Mouse (Mus musculus): Measurements from ENCODE around the gene Coq6. TPM values are rescaled to one million over a fixed set of nuclear protein-coding genes. Genes with fewer than 3 reads are reported as not detected.
"Not testable (repeated sequence)": the region's sequence is repeated elsewhere in the genome, so short reads cannot be mapped to it uniquely, and the experiment has no call there.

Gene Coq6
- polyA plus RNA-seq (2016; fragmentation: Nextera tagmentation; extraction: Ambion mirVana) = 44.0 and 45.3 TPM in 2 replicates

DNA sequence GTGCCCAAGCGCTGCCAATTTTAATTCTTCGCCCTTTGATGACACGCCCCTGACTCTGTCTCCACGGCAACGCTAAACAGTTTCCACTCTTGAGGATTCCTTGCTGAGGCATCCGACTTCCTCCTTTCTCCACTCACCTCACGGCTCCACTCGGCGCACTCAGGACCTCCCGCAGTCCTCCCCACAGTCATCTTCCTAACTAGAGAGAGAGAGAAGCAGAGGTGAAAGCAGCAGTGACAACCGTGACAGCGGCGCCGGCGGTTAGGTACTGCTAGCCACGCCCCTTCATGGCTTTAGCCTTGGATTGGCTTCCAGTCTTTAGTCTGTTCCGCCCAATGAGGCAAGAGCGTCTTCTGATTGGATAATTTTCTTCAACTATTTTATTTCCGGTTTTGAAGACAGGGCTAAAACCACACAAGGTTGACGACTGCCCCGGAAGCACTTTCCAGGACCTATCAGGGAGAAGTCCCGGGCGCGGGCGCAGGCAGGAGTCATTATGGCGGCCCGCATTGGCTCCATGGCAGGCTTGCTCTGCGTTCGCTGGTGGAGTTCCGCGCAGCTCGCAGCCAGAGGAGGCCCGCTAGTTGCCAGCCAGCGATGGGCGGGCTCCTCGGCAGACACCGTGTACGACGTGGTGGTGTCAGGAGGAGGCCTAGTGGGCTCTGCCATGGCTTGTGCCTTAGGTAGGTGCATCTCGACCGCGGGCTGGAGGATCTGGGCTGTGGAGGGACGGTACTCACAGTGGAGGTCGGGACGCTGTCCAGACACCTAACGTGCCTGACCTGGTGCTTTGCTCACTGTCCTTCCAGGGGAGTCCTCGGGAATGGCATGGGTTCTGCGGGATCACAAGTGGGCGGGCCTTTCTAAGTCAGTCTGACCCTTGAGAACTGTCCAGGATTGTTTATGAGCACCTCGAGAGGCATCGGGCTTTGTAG is at the start of gene Coq6, which contains the start of gene Fam161b:
TSS of gene Coq6 (plus strand) at position 103 of the 935 bp plus-strand sequence.
TSS of gene Fam161b (minus strand) at position 279 of the 935 bp plus-strand sequence.
- H3K9me3 ChIP-seq = no peaks in the 10 kb centered on the region
- peak within 1 kb of the TSS; percentile 86 for H3K9ac ChIP-seq
- H3K27me3 ChIP-seq = no peaks in the 10 kb centered on the region
- peak; percentile 98 for ATAC-seq (ENCODE audit: insufficient number of reproducible peaks, insufficient read depth, low FRiP score, low TSS enrichment)
- H3K4me1 ChIP-seq = peaks cover 13% of the 10 kb centered on the region
- peak within 1 kb of the TSS; percentile 98 for H3K4me3 ChIP-seq
- H3K4me2 ChIP-seq (replicated peaks) = peak within 1 kb of the TSS; percentile 82
- WGBS = under 1% methylated on average over 51 of the region's 51 CpGs
- peaks cover 1% of the 10 kb centered on the region for H3K36me3 ChIP-seq
- H3K27ac ChIP-seq = peak within 1 kb of the TSS; percentile 69

DNA sequence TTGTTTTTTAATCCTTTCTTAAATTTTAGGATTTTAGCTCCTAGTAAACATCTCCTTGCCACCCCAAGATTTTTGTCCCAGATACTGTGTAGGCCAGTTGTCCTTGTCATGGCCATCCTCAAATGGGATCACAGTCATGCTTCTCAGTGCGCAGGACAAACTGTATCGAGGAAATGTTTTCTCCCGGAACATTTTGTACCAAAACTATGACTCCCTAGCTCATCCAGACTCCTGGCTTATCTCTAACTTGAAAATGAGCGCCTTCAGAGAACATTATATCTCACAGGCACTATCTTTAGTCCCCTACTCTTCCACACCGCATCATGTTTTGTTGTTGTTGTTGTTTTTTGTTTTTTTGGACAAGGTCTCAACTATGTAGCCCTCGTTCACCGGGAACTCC is 45.5 kb upstream of the Coq6 start:
- Histone ChIP-seq H3K4me2 (replicated peaks) (peak overlapping the region; percentile 83), H3K27me3 (no peaks in the 10 kb centered on the region), H3K4me1 (peaks cover 20% of the 10 kb centered on the region), H3K36me3 (no peaks in the 10 kb centered on the region), H3K9me3 (no peaks in the 10 kb centered on the region), H3K4me3 (peak overlapping the region; percentile 99), H3K9ac (peak overlapping the region; percentile 97), H3K27ac (peak overlapping the region; percentile 97; the same call in 1 of the 2 replicates)
- ATAC-seq (ENCODE audit: insufficient number of reproducible peaks, insufficient read depth, low FRiP score, low TSS enrichment) = no peak
- 44% methylated on average over 7 of the region's 7 CpGs for WGBS

DNA sequence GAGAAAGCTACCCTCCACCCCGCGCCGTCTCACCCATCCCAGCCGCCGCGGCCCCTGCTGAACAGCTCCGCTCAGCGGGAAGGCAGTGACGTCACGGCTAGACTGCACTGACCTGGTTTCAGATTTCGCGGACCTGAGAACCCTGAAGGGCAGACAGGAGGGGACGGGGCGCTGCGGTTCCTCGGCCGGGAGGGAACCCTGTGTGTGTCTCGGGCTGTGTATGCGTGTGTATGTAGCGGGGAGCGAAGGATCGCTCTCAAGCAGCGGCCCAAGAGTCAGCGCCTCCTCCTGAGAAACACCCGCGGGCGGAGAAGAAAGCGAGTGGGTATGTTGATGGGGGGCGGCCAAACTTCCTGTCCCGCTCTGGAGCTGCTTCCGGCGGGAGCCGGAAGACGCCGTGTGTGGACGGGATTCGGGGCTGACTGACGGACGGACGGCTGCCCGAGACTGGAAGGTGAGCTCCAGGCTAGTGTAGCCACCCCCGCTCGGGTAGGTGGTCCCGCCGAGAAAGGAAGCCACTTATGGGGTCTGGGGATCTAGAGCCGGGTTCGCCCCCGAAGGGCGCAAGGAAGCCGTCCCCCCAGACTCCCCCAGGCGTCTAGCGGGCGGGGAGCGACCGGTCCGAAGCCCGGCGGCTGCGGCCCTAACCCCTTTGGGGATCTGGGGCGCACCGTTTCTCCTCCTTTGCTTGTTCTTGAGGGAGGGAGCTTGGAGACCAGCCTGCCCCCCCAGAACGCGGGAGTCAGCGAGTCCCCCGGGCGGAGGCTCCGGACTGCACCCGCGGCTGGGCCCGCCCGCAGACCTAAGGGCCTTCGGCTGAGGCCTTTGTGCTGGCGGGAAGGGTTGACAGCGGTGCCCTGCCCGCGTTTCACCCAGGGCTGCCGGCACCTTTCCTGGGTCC is 44.5 kb upstream of the Coq6 start, which contains the start of gene Zfp410:
TSS of gene Zfp410 (plus strand) at position 132 of the 901 bp plus-strand sequence.
- WGBS = under 1% methylated on average over 76 of the region's 77 CpGs
- ATAC-seq (ENCODE audit: insufficient number of reproducible peaks, insufficient read depth, low FRiP score, low TSS enrichment) = peak; percentile 95

DNA sequence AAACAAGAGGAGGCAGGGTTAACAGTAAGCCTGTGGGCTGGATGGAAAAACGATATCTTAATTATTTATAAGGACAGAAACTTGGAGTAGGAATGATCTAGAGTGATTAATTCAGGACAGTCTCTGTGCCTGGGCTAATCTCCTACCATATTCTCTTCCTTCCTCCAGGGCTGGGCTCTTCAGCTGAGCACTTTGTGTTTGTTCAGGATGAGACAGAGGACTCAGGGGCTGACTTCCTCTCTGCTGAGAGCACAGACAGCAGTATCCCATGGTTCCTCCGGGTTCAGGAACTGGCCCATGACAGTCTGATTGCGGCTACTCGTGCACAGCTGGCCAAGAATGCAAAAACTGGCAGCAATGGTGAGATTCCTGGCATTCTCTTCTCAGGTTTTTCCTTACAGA is 34.3 kb upstream of the Coq6 start:
- Histone ChIP-seq H3K9ac (no peak overlapping the region), H3K27ac (no peak overlapping the region), H3K4me2 (replicated peaks) (no peak overlapping the region), H3K27me3 (no peaks in the 10 kb centered on the region), H3K4me3 (no peak overlapping the region), H3K4me1 (no peaks in the 10 kb centered on the region), H3K36me3 (peaks cover 45% of the 10 kb centered on the region), H3K9me3 (no peaks in the 10 kb centered on the region)
- 86% methylated on average over 4 of the region's 4 CpGs for WGBS
- no peak for ATAC-seq (ENCODE audit: insufficient number of reproducible peaks, insufficient read depth, low FRiP score, low TSS enrichment)

More for the DNA sequence above, 44.5 kb upstream of the Coq6 start, which contains the start of gene Zfp410:
- peak within 1 kb of the TSS; percentile 97 for H3K27ac ChIP-seq
- peak within 1 kb of the TSS; percentile 97 for H3K9ac ChIP-seq
- H3K36me3 ChIP-seq = no peaks in the 10 kb centered on the region
- H3K4me1 ChIP-seq = peaks cover 20% of the 10 kb centered on the region
- H3K4me3 ChIP-seq = peak within 1 kb of the TSS; percentile 99
- H3K4me2 ChIP-seq (replicated peaks) = peak within 1 kb of the TSS; percentile 83
- H3K27me3 ChIP-seq = no peaks in the 10 kb centered on the region
- H3K9me3 ChIP-seq = no peaks in the 10 kb centered on the region

DNA sequence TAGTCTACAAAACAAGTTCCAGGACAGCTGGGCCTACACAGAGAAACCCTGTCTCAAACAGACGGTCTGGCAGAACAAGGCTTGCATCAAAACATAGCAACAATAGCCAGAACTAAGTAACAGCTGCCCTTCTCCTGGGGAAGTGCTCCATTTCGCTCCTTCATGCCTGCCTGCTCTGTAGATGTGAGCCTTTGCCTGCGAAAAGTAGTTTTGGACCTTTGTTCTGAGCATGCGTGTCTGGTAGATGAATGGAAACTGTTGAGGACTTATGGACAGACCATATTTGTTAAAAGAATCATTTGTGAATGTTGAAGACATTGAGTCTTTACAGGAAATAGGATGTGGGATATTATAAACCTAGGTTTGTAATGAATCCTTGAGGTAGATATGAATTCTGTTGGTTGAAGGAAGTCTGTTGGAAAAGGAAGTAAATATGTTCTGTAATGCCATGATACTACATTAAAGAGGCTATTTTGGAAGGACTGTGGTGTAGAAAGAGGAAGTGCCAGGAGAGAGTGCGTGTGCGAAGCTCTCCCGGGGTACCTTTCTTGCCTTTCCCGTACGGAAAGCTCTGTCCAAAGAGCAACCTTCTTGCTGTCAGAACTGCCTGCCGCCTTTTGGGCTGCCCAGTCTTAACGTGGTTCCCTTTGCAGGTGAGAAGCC is 24.4 kb upstream of the Coq6 start:
- Histone ChIP-seq H3K27ac (no peak overlapping the region), H3K27me3 (no peaks in the 10 kb centered on the region), H3K9ac (no peak overlapping the region), H3K9me3 (no peaks in the 10 kb centered on the region), H3K36me3 (peaks cover 80% of the 10 kb centered on the region), H3K4me1 (no peaks in the 10 kb centered on the region), H3K4me3 (no peak overlapping the region), H3K4me2 (replicated peaks) (no peak overlapping the region)
- WGBS = 91% methylated on average over 11 of the region's 11 CpGs
- no peak for ATAC-seq (ENCODE audit: insufficient number of reproducible peaks, insufficient read depth, low FRiP score, low TSS enrichment)

DNA sequence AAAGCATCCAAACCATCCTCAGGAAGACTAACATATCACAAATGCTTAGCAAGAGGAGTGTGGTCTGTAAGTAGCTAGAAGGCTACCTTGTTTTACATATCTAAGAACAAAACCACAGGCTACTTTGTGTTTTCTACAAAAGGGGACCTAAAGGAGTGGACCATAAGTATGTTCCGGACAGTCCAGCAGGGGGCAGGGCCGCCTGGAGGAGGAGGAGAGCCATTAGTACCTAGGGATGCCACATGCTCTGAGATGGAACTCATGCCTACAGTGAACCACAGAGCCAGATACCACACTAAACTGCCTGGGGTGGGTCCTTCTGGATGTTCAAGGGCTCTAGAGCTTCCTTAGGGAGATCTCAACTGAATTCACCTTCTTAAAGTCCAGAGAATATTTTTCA is 14.3 kb upstream of the Coq6 start:
- Histone ChIP-seq H3K9me3 (no peaks in the 10 kb centered on the region), H3K4me2 (replicated peaks) (no peak overlapping the region), H3K36me3 (peaks cover 30% of the 10 kb centered on the region), H3K27me3 (no peaks in the 10 kb centered on the region), H3K27ac (no peak overlapping the region), H3K4me1 (no peaks in the 10 kb centered on the region), H3K9ac (no peak overlapping the region), H3K4me3 (no peak overlapping the region)
- no peak for ATAC-seq (ENCODE audit: insufficient number of reproducible peaks, insufficient read depth, low FRiP score, low TSS enrichment)
- 39% methylated on average over 2 of the region's 2 CpGs for WGBS

DNA sequence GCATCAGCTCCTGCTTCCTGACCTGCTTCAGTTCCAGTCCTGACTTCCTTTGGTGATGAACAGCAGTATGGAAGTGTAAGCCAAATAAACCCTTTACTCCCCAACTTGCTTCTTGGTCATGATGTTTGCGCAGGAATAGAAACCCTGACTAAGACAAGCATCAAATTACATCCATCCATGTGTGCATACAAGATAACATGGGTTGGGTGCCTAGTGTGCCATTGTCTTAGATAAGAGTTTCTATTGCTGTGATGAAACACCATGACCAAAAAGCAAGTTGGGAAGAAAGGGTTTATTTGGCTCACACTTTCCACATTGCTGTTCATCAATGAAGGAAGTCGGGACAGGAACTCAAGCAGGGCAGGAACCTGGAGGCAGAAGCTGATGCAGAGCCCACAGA is 2.8 kb upstream of the Coq6 start:
- H3K9ac ChIP-seq; H3K27ac ChIP-seq; ATAC-seq (ENCODE audit: insufficient number of reproducible peaks, insufficient read depth, low FRiP score, low TSS enrichment); H3K27me3 ChIP-seq; H3K9me3 ChIP-seq; H3K4me2 ChIP-seq (replicated peaks); H3K4me3 ChIP-seq: not testable (repeated sequence)
- peaks cover 13% of the 10 kb centered on the region for H3K4me1 ChIP-seq
- H3K36me3 ChIP-seq = peaks cover 16% of the 10 kb centered on the region; the same call in 1 of the 2 replicates
- 76% methylated on average over 2 of the region's 2 CpGs for WGBS

DNA sequence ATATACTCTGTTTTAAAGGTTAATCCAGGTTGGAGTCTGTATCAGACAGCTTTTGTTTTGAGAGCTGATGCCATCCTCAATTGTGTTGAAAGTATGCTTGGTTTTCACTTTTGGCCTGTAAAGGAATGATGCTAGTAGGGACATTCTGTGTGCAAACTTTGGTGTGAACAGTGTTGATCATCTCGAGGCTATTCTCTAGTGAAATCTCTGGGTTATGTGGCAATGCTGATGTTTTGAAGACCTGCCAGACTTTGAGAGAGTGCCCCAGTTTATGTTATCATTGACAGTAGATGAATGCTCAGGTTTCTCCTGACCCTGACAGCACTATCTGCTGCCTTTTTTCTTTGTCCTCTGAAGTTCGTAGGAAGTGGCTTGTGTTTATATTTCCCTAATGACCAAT is 1.4 kb downstream of the Coq6 start:
- Histone ChIP-seq H3K9me3 (no peaks in the 10 kb centered on the region), H3K9ac (no peak overlapping the region), H3K4me3 (peak overlapping the region; percentile 98), H3K27ac (no peak overlapping the region), H3K4me1 (peaks cover 13% of the 10 kb centered on the region), H3K36me3 (peaks cover 10% of the 10 kb centered on the region), H3K27me3 (no peaks in the 10 kb centered on the region), H3K4me2 (replicated peaks) (peak overlapping the region; percentile 82)
- 61% methylated on average over 2 of the region's 2 CpGs for WGBS
- ATAC-seq (ENCODE audit: insufficient number of reproducible peaks, insufficient read depth, low FRiP score, low TSS enrichment) = no peak

DNA sequence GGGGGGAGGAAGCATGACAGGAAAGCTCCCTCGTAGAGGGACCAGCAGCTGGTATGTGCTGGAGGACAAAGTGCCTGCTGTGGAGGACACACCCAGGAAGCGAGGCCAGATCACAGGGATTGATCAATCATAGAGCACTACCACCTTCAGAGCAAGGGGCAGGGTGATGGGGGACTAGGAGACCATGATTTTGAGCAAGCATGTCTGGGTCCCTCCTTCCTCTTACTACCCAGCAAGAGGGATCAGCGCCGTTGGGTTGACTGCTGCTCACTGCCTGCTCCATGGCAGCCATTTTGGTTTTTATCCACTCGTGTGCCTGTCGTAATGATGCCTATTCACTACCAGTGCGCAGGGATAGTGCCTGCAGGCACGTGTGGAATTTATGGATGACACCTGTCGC is 2.8 kb downstream of the Coq6 start:
- Histone ChIP-seq H3K36me3 (peaks cover 24% of the 10 kb centered on the region), H3K9ac (no peak overlapping the region), H3K9me3 (no peaks in the 10 kb centered on the region), H3K4me2 (replicated peaks) (no peak overlapping the region), H3K4me1 (peaks cover 13% of the 10 kb centered on the region), H3K4me3 (no peak overlapping the region), H3K27me3 (no peaks in the 10 kb centered on the region), H3K27ac (no peak overlapping the region)
- ATAC-seq (ENCODE audit: insufficient number of reproducible peaks, insufficient read depth, low FRiP score, low TSS enrichment) = no peak
- WGBS = 83% methylated on average over 9 of the region's 9 CpGs

DNA sequence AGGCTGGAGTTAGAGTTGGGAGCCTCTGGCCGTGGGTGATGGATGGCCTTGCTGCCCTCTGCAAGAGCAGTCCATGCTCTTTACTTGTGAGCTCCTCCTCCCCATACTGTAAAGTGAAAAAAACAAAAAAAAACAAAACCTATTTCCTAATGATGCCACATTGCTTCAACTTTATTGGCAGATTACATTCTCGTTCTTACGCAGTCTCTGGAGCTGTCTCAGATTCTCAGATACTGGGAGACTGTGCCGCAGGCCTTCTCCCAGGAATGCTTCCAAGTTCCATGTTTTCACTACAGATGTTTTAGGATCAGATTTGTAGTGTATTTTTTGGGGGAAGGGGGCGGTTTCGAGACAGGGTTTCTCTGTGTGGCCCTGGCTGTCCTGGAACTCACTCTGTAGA is 3.7 kb downstream of the Coq6 start:
- ATAC-seq (ENCODE audit: insufficient number of reproducible peaks, insufficient read depth, low FRiP score, low TSS enrichment) = no peak
- no peak overlapping the region for H3K27ac ChIP-seq
- H3K9ac ChIP-seq = no peak overlapping the region
- 97% methylated on average over 6 of the region's 6 CpGs for WGBS
- H3K27me3 ChIP-seq = no peaks in the 10 kb centered on the region
- no peak overlapping the region for H3K4me3 ChIP-seq
- peaks cover 13% of the 10 kb centered on the region for H3K4me1 ChIP-seq
- no peaks in the 10 kb centered on the region for H3K9me3 ChIP-seq
- no peak overlapping the region for H3K4me2 ChIP-seq (replicated peaks)
- peaks cover 29% of the 10 kb centered on the region for H3K36me3 ChIP-seq

DNA sequence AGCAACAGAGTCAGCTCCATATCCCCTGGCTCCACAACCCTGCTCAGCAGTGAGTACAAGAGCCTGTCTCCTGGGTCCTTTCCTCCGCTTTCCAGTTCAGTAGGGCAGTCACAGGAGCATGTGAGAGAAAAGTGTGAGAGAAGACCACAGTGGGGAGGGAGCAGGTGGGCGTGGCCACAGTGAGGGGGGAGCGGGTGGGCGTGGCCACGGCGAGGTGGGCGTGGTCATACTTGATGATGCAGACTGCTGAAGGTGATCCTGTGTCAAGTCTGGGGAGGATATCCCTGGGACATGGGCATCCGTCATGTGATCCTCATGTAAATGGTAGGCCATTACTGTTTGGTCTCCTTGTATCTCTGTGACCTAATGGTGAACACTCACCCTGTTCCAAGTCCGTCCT is 5.5 kb downstream of the Coq6 start:
- Histone ChIP-seq H3K4me2 (replicated peaks) (no peak overlapping the region), H3K27ac (no peak overlapping the region), H3K9ac (no peak overlapping the region), H3K4me3 (no peak overlapping the region), H3K36me3 (peaks cover 47% of the 10 kb centered on the region), H3K9me3 (no peaks in the 10 kb centered on the region), H3K4me1 (peaks cover 7% of the 10 kb centered on the region), H3K27me3 (no peaks in the 10 kb centered on the region)
- no peak for ATAC-seq (ENCODE audit: insufficient number of reproducible peaks, insufficient read depth, low FRiP score, low TSS enrichment)
- 64% methylated on average over 9 of the region's 9 CpGs for WGBS
